Mouse (Mus musculus) layer of hippocampus, adult 11-12 months (tissue): ENCODE measurements around the gene Fam192a.

ENCODE experiments used
- DNase-seq: peaks from one replicate; pipeline ENCODE4 v3.0.0; 2022; ENCODE audit warnings: low spot score

Fam192a gene

GRCm38 (mm10) chr8:94571896-94572295, 29.9 kb downstream of the Fam192a start:
- DNase-seq, result no peak

- DNase-seq, result no peak
These were observed 32.4 kb downstream of the Fam192a start for GRCm38 (mm10) chr8:94569419-94569818.

- no peak for DNase-seq
These were observed 33.7 kb downstream of the Fam192a start for GRCm38 (mm10) chr8:94568098-94568497.

GRCm38 (mm10) chr8:94567159-94567849, 34.5 kb downstream of the Fam192a start:
- no peak for DNase-seq

- DNase-seq, result no peak
These were observed 35.2 kb downstream of the Fam192a start for GRCm38 (mm10) chr8:94566446-94567158.

- no peak for DNase-seq
These were observed 35.8 kb downstream of the Fam192a start for GRCm38 (mm10) chr8:94566033-94566432.

- no peak for DNase-seq
These were observed 37.4 kb downstream of the Fam192a start for GRCm38 (mm10) chr8:94564421-94564820.

- peak; percentile 37 for DNase-seq
These were observed 40.5 kb downstream of the Fam192a start for GRCm38 (mm10) chr8:94561256-94561655.

- no peak for DNase-seq
These were observed 44.5 kb downstream of the Fam192a start for GRCm38 (mm10) chr8:94557281-94557680.

- DNase-seq, result no peak
These were observed 49.1 kb downstream of the Fam192a start for GRCm38 (mm10) chr8:94552696-94553095.

GRCm38 (mm10) chr8:94551471-94552422, 50.0 kb downstream of the Fam192a start:
- DNase-seq, result peak; percentile 76

GRCm38 (mm10) chr8:94549998-94550397, 51.8 kb downstream of the Fam192a start:
- DNase-seq, result no peak

GRCm38 (mm10) chr8:94549482-94549881, 52.3 kb downstream of the Fam192a start:
- DNase-seq, result no peak

- no peak for DNase-seq
These were observed 52.8 kb downstream of the Fam192a start for GRCm38 (mm10) chr8:94549041-94549440.

- DNase-seq, result no peak
These were observed 57.8 kb downstream of the Fam192a start for GRCm38 (mm10) chr8:94543981-94544380.

- DNase-seq, result no peak
These were observed 60.7 kb downstream of the Fam192a start for GRCm38 (mm10) chr8:94540889-94541795.

- DNase-seq, result no peak
These were observed 61.8 kb downstream of the Fam192a start for GRCm38 (mm10) chr8:94540025-94540424.

GRCm38 (mm10) chr8:94537456-94537855, 64.3 kb downstream of the Fam192a start:
- DNase-seq, result no peak

- DNase-seq, result no peak
These were observed 66.2 kb downstream of the Fam192a start for GRCm38 (mm10) chr8:94535631-94536030.

GRCm38 (mm10) chr8:94534612-94535011, 67.2 kb downstream of the Fam192a start:
- no peak for DNase-seq
